Mouse (Mus musculus) G1E-ER4 (cell line): ENCODE data around the gene Ctnna2. TPM values are rescaled to one million over a fixed set of nuclear protein-coding genes. Genes with fewer than 3 reads are reported as not detected.

ENCODE experiments used
- GATA1 ChIP-seq: IDR thresholded peaks from one replicate; pipeline ENCODE4 v1.8.0; 2012; ENCODE audit warnings: low read length, inconsistent platforms
- polyA plus RNA-seq: library from polyadenylated mRNA; stranded (reverse); fragments of >175 nt; gene quantifications from 2 replicates; pipeline ENCODE4 v1.2.3, GENCODE M21; 2012

Ctnna2 gene
- polyA plus RNA-seq, 1 experiment = not detected

DNA sequence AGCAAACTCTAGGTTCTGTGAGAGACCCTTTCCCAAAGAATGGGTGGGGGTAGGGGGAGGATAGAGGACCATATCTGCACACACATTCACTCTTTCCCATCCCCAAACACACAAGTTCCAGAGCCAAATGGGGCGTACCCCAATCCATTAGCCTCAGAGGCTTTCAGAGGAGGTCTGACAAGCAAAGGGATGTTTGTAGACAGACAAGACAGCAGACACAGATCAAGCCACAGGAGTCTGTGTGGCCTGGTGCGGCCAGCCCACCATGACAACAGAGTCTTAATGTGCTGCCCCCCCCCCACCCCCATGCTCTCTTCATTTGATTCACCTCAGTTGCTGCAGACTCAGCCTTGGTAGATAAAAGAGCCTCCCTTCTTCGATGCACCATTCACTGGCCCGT lies 764.2 kb downstream of the Ctnna2 start:
- no peak for TF ChIP-seq GATA1

DNA sequence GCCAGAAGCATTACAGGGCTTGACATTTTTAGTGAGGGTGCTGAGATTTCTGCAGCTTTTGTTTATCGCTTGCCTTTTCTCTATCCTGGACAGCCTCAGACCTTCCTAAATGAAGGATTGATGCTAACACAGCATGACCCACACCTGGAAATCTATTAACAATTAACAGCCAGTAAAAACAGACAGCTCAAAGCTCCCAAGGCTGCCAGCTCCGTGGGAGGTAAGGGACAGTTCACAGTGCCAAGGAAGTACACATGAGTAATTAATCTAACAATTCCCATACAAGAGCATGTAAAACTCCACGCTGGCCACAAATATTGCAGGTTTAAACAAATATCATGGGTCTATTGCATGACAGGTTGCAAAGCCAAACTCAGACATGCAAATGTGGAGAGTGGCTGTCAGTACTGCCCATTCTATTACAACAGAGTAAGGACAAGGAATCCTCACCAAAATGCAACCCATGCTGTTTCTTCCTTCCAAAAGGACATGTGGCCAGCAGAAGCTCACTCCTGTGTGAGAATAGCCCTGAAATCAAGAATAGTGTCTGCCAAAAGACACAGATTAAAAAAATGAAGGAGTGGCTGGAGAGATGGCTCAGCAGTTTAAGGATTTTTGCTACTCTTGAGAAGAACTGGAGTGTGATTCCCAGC lies 765.6 kb downstream of the Ctnna2 start:
- TF ChIP-seq GATA1 = no peak

DNA sequence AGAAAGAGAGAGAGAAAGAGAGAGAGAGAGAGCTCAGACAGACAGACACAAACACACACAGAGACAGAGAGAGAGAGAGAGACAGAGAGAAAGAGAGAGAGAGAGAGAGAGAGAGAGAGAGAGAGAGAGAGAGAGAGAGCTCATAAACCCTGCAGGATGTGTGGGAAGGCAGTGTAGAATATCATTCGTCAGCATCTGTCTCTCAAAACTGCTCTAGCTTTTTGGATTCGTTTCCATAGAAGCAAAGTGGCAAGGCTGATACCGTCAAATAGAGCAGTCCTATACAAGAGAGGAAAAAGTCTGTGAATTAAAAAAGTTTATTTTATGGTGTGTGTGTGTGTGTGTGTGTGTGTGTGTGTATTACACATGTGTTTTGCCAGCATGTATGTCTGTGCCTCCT lies 769.6 kb downstream of the Ctnna2 start:
- TF ChIP-seq GATA1 = no peak

DNA sequence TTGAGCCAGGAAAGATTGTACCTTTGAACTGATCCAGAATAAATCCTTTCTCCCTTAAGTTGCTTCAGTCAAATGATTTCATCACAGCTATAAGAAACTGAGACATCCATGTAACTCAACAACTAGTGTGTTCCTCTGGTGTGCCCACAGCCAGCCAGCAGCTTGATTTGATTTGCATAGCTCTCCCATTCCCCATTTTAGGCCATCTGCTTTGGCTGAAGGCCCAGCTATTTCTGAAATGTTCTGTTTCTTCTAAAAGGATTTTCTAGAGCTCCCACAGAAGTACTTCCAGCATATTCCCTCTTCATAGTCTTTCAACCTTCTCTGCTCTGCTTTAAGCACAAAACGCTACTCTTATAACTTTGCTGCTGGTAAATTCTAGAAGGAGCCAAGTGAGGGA lies 770.3 kb downstream of the Ctnna2 start:
- no peak for TF ChIP-seq GATA1

DNA sequence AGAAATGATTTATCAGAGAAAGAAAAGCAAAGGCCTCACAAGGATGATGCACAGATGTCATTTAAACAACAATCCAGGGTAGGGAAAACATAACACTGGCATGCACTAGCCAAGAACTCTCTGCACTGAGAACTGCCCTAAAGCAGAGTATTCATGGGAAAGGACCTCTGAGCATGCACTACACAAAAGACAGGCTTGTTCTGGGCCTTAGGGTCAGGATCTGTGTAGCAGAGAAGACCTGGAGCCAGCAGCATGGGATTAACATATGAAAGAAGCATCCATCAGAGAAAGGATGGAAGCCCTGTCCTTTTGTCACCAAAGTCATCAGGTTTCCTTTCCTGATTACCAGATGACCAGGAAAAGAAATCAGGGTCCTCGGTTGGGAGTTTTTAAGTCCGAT lies 780.1 kb downstream of the Ctnna2 start:
- no peak for TF ChIP-seq GATA1

DNA sequence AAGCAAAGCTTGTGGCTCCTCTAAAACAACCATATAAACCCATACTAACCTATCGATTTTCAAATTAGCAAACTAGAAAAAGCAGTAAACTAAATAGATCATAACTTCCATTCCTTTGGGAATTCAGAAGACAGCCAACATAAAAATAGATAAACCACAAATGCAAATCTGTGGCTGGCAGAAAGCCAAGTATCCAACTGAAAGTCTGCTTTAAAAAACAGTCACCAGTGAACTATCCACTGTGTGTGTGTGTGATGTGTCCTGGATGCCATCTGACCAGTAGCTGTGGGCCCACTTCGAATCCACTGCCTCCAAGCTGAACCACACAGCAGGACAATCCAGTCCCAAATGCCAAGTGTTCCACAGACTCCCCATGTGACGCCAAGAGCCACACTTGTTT lies 782.8 kb downstream of the Ctnna2 start:
- TF ChIP-seq GATA1 = no peak

DNA sequence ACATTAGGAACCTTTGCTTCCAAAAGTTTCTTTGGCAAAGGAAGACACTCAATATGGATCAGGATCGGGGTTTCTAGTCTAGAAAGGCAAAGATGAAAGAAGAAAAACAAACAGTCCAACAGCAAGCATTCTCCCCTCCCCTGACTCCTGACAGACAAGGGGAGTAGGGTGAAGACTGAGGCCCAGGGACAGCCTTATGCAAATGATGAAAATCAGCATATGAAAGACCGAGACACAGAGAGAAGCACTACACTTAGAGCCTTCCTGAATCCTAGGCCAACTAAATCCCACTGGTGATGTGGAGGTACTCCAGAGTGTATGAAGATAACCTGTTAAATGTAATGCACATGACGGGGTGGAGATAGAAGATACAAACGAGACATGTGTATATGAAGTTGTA lies 787.9 kb downstream of the Ctnna2 start:
- TF ChIP-seq GATA1 = no peak

DNA sequence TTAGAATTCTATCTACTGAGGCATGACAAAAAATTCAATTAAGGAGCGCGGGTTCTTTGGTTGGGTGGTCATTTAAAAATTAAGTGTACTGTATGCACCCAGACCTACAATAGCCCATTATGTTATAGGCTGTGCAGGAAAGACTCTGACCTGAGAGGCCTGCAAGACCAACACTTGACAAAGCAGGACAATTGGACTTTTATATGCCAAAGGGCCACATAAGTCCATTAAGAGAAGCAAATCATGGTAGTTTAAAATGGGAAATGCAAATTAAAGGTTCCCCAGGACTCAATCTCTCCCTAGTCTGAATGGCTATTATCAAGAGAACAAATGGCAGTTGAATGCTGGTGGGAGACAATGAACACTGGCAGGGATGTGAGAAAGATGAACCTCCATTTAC lies 790.9 kb downstream of the Ctnna2 start:
- no peak for TF ChIP-seq GATA1

DNA sequence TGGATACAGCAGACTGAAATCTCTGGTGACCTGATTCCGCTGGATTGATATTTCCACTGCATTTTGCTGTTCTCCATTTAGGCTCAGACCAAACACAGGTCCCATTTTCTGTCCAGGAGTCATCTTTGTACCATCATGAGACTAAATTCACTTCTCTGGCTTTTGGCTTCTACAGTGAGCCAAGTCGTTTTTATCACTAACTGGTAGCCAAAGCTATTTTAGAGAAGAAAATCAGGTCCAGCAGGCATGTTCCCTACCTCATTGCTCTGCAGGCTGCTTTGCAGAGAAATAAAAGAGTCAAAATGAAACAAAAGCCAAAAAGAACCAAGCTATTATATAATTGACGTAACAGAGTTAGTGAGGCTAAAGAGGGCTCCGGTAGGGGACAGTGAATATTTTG lies 793.7 kb downstream of the Ctnna2 start:
- TF ChIP-seq GATA1 = no peak

DNA sequence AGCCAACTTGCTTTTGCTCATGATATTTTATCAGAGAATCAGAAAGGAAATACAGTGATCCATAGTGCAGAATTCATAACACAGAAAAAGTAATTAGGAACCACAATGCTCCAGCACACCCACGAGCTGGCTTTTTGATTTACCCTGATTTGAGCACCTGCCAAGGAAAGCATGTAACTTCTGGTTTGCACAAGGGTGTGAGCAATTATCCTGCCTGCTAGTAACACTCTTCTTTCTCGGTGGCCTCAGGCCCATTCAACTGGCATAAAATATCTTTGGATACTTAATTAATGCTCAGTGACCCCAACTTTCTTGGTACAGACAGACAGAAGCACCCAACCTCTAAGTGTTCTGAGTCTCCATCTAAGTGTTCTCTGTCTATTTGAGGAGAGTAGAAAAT lies 794.6 kb downstream of the Ctnna2 start:
- TF ChIP-seq GATA1 = no peak

DNA sequence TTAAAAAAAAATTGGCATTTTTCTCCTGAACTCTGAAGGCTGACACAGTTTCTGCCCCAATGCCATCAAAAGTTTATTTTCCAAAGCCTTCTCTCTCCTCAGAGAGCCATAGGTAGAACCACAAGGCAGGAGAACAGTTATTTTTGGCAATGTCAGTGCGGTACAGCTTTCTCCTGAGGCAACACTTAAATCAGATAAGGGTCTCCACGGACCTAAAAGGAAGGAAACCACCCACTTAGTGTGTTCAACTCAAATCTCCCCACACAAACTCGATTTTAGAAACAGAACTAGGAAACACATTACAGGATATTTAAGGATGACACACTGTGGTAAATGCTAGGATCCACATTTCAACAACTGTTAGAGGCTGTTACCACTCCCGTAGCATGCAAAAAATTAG lies 803.7 kb downstream of the Ctnna2 start:
- TF ChIP-seq GATA1 = no peak

DNA sequence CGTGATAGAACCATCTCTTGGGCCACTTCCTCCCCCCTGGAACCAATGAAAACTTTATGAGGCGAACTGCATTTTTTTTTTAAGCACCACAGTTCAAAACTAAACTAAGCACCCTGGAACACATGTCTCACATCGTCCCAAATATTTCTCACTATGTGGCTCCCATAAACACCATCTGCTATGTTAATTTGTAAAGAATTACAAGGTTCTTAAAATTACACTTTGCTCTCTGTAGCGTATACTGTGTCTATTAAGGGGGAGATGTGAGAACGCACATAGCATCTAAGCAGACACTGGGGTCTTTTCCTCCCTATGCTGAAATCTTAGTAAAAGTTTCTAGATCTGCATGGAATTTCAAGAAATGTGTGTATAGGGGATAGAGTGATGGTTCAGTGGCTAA lies 822.5 kb downstream of the Ctnna2 start:
- no peak for TF ChIP-seq GATA1

DNA sequence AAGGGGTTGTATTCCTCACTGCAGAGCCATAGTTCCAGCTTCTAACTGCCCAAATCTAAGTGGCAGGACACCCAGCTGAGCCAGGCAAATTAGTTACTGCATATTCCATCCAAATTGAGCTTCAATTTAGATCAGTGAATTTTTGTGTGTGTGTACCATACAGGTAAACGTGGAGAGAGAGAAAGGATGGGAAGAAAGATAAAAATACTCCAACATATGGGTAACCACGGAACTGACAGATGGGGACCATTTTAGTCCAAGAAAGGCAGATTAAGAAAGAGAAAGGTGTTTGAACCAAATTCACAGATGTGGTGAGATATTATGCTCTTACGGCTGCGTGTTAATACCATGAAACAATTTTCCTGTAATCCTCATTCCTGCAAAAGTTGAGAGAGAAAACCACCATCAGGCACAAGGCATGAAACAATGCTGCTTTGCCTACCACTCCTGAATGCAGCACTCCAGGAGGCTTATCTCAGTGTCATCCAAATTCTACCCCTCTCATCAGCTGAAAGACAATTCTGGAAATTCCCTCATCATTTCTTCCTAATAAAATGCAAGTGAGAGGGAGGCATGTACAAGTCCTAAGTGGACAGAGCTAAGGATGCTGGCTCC lies 840.1 kb downstream of the Ctnna2 start:
- TF ChIP-seq GATA1 = no peak

DNA sequence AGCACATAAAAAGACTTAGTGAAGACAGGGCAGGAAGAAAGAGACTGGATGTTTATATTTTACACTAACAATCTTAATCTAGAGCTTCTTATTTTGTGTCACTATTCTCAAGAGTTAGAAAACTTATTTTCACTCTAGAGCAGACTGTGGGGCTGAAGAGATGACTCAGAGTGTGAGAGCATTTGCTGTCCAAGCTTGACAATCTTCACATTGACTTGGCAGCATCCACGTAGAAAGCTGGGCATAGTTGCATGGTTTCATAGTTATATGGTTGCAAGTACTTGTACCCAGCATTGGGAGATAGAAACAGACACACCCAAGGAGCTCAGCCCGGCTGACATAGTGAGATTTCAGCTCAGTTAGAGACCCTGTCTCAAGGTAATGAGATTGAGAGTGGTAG lies 858.6 kb downstream of the Ctnna2 start:
- TF ChIP-seq GATA1 = no peak

DNA sequence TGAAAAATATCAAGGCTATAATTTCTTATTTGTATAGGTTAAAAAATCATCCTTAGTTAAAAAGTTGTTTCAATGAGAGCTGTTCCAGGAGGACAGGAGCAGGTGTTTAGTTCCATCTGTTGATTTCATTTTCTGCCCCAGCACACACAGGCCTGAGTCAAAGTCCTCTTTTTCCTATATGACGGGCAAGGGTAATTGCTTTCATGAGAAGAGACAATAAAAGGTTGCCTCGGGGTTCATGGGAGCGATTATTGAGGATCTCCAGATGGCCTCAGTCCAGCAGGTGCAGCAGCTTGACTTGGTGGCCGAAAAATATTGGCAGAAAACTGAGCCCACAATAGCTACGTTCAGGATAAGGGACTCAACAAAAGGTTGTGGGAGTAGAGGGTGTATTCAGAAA lies 859.0 kb downstream of the Ctnna2 start:
- TF ChIP-seq GATA1 = no peak

DNA sequence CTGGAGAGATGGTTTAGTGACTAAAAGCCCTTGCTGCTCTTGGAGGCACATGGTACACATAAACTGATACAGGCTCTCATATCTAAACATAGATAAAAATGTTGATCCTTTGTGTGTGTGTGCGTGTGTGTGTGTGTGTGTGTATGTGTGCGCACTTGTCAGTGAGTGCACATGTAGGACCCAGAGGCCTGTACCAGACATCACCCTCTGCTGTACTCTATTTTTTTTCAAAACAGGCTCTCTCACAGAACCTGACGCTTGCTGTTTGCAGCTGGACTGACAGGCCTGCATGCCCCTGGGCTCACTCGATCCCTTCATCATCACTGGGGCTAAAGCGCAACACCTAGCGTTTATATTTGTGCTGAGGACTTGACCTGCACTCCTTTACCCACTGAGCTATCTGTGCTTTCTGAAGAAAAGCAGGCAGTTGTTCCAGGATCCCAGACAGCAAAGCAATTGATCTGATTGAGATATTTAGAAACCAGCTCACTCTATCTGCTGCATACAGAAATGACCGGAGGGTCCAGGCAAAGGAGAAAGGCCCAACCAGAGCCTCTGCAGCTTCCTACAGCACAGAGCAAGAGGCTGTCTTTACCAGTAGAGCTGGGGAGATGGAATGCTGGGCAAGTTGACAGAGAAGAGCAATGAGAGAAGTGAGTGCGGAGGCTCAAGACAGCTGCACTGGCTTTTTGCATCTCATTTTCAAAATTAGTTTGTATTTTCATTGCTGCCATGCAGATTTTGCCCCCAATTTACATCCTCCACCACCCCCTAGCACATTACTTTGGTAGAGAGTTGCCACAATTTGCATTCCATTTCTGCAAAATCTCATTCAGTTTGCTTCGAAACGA lies 870.2 kb downstream of the Ctnna2 start:
- no peak for TF ChIP-seq GATA1

DNA sequence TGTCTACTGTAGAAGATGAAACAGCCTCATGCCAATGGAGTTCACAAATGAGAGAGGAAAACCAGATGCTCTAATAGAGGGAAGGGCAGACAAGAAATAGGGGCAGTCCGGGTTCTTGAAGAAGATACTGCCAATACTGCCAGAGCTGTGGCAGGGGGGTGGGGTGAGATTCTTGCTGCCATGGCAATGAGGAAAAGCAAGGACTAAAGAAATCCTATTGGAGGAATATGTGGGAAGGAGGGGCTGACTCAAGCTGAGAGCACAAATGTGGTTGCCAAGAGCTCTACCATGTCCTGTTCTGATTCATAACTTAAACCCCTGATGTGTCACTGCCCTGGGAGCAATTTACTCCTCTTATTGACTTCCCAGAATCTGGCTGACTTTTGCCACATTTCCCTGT lies 878.5 kb downstream of the Ctnna2 start:
- no peak for TF ChIP-seq GATA1
